Mouse (Mus musculus): ENCODE measurements around the gene Pitpna.

GRCm38 (mm10) chr11:75662131-75662530 lies 74.2 kb downstream of the Pitpna start:
- TF ChIP-seq CTCF (IDR thresholded peaks at IDR 0.05; ENCODE audit: borderline replicate concordance, insufficient read depth, low read length), result no peak
- no peak for TF ChIP-seq POLR2A (IDR thresholded peaks at IDR 0.05; ENCODE audit: low read depth, low read length)

Measured in embryonic fibroblast, embryonic 13.5 days (primary cell).